Mouse (Mus musculus) layer of hippocampus, adult 18-20 months (tissue): Measurements from ENCODE around the gene Dnajc17. TPM values are rescaled to one million over a fixed set of nuclear protein-coding genes. Genes with fewer than 3 reads are reported as not detected.

Source experiments
- DNase-seq, 2 experiments: peaks; one replicate each; pipeline ENCODE4 v3.0.0; 2022; ENCODE audit warnings: low spot score in 2 of 2
- total RNA-seq, 2 experiments: library from RNA; stranded (reverse); gene quantifications; 2 replicates each; pipeline ENCODE4 v1.2.3; 2021

The Dnajc17 gene
- total RNA-seq, 2 experiments from 2014 or later: 17.3 to 17.6 TPM

- no peak for DNase-seq
Observed at GRCm38 (mm10) chr2:119163999-119164398, 44.6 kb downstream of the Dnajc17 start.

DNA sequence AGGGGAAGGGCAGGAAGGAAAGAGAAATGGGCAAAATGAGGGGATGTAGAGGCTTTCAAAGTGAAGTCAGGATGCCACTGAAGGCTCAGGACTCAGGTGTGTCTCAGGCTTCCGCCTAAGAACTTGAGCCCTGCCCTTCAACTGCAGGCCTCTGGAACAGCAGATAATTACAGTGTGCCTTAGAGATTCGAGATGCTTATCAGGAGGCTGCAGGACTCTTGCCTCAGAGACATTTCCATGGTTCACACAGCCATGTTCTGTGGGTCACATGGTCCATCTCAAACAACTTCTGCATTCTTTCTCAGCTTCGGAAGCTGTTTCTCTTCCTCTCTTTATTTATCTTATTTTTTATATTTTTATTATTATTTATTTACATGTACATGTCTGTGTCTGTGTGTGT, 45.5 kb downstream of the Dnajc17 start:
- DNase-seq: no peak

DNA sequence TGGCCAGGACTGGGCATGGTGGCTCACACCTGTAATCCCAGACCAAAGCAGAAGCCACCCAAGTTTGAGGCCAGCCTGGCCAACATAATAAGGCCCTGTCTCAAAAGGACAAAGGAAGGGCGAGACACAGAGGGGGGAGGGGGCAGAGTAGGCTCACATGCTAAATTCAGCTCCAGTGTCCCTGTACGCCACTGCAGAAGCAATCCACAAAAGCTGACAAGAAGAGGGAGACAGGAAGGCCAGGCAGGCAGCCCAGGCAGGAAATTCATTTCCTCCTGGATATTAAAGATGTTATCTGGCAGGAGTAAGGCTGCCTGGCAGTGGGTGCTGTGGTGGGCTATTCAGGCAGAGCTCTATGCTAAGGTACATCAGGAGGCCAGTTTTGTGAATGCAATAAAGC, 47.3 kb downstream of the Dnajc17 start:
- DNase-seq: no peak

- DNase-seq: no peak
Observed at GRCm38 (mm10) chr2:119157836-119158235, 50.8 kb downstream of the Dnajc17 start.

GRCm38 (mm10) chr2:119156681-119157572, 51.7 kb downstream of the Dnajc17 start, which contains the start of gene Rmdn3:
TSS of gene Rmdn3 (minus strand) at chr2:119157034.
- peak; percentile 93 to 99 for DNase-seq

GRCm38 (mm10) chr2:119156081-119156680, 52.4 kb downstream of the Dnajc17 start:
- no peak for DNase-seq

DNA sequence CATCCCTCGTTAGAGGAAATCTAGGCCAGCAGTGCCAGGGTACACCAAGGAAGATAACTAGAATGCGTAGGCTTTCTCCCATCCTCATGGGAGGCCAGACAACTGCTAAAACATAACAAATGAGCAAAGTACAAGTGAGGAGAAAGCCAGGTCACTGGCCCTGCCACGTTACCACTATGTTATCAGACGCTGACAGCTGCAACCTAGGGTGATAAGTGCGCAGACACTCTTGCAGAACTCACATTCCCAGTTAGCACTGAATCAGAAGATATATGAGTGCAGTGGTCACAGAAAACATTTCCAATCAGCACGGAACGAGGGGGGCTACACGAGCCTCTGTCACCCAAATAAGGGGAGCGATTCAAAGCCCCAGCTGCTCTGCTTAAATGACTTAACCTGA, 53.2 kb downstream of the Dnajc17 start:
- DNase-seq: no peak

- no peak for DNase-seq
Observed at GRCm38 (mm10) chr2:119154683-119155082, 53.9 kb downstream of the Dnajc17 start.

GRCm38 (mm10) chr2:119152255-119152654, 56.3 kb downstream of the Dnajc17 start:
- DNase-seq: no peak

DNA sequence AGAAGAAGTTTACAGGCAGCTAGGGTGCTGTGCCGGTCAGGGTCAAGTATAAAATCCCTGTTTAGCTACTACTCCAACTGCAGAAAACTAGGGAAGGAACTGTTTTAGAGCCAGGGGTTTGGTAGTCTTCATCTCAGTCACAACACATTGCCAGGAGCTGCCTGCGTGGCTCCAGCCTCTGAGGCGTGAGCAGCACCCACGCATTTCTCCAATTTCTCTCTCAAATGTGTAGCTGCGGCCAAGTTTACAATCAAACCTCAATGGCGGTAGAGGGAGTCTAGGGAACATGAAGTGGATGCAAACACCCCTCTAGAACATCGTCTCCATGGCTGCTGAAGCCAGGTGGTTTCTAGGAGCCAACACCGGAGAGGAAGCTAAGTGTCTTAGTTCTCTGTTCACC, 60.8 kb downstream of the Dnajc17 start:
- no peak for DNase-seq

DNA sequence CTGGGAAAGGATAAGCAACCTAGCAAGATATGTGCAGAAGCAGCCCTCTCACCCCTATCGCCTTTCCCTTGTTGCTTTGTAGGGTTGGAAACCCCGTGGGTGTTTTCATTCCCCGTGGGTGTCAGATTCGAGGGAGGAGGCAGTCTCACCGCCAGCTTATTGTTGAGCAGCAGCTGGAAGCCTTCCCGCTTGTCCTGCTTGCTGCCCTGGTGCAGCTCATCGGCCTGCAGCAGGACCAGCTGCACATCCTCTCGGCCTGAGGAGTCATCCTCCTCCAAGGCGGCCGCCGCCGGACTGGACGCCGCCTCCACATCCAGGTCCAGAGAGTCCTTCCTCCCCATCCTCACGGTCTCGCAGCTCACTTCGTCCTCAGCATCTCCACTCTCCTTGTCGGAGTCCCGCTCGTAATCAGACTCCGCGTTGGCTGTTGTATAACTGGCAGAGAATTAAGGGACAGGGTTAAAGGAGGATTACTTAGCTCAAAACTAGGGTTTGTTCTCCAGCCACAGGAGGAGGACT, 61.4 kb downstream of the Dnajc17 start:
- DNase-seq: no peak

- DNase-seq: no peak
Observed at GRCm38 (mm10) chr2:119146435-119146834, 62.2 kb downstream of the Dnajc17 start.

DNA sequence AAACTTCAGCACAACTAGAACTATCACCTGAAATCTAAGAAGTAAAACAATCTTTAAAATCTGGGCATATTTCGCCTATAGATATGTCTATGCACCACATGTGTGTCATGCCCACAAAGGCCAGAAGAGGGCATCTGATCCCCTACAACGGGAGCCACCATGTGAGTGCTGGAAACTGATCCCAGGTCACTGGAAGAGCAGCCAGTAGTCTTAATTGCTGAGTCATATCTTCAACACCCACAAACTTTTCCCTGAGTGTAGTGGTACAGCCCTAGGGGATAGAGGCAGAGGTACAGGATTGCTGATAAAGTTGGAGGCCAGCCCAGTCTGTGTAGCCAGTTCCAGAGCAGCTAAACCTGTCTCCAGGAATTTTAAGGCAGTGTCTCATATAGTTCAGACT, 63.4 kb downstream of the Dnajc17 start:
- DNase-seq: no peak

DNA sequence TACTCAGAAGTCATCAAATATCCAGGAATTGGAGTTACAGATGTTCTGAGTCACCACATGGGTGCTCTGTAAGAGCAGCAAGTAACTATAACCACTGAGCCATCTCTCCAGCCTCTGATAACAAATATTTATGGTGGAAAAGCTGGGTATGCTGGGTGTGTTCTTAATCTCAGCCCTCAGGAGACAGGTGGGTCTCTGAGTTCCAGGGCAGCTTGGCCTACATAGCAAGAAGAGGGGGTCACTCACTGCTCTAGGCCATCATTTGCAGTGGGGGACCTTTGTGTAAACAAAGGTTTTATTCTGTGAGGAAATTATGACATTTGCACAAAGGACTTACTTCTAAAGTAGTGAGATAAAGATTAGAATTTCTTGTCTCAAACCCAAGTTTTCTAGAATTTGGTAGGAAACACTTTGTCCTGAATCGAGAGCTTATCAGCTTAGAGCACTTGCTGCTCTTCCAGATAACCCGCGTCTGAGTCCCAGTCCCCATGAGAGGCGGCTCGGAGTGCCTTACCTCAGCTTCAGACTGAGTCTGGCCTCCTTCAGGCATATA, 72.2 kb downstream of the Dnajc17 start:
- DNase-seq: no peak

Other genes with a start within 250 kb of the Dnajc17 start
- 10 to 100 TPM; 55.6 to 56.3 TPM for gene Ccdc32, start 179.4 kb downstream of the Dnajc17 start, total RNA-seq
- gene Rpusd2, start 174.0 kb downstream of the Dnajc17 start, total RNA-seq: 1 to 10 TPM; 7.6 to 9.0 TPM
- gene Knl1, start 161.7 kb downstream of the Dnajc17 start, total RNA-seq: under 1 TPM; 0.05 to 0.07 TPM
- 1 to 10 TPM in 1 of 2 experiments, under 1 TPM in 1; 0.46 to 1.2 TPM for gene Rad51, start 96.0 kb downstream of the Dnajc17 start, total RNA-seq
- gene Rmdn3, start 51.8 kb downstream of the Dnajc17 start, total RNA-seq: 10 to 100 TPM; 54.7 to 55.5 TPM
- gene Gchfr, start 41.0 kb downstream of the Dnajc17 start, total RNA-seq: under 1 TPM in 1 of 2 experiments, not detected in 1; 0.74 TPM
- not detected for gene Gm14137, start 34.3 kb downstream of the Dnajc17 start, total RNA-seq
- 10 to 100 TPM; 35.7 to 42.4 TPM for gene Zfyve19, start 178 bp downstream of the Dnajc17 start, total RNA-seq
- not detected for gene Ppp1r14d, start 21.1 kb upstream of the Dnajc17 start, total RNA-seq
- gene Spint1, start 28.6 kb upstream of the Dnajc17 start, total RNA-seq: 1 to 10 TPM; 2.0 to 2.3 TPM
- gene Rhov, start 62.5 kb upstream of the Dnajc17 start, total RNA-seq: 1 to 10 TPM; 7.5 to 7.9 TPM
- gene Vps18, start 79.9 kb upstream of the Dnajc17 start, total RNA-seq: 10 to 100 TPM; 44.2 to 49.9 TPM
- 1 to 10 TPM; 2.0 to 2.8 TPM for gene Dll4, start 117.0 kb upstream of the Dnajc17 start, total RNA-seq
- gene Chac1, start 142.4 kb upstream of the Dnajc17 start, total RNA-seq: 1 to 10 TPM; 6.6 TPM